23 mouse cellular contexts compared by ENCODE assay signal in genomic region chr1:74977001-74977400, GRCm38 (mm10). TPM values are rescaled to one million over a fixed set of nuclear protein-coding genes. Genes with fewer than 3 reads are reported as not detected.
A peak's percentile ranks its signal among the peaks of the same experiment; 100 is the strongest.
DNase-seq lines count a peak whose midpoint lies in the region; ATAC-seq lines count a peak whose summit lies in the region.
"Had no signal": no experiment of that assay in that cellular context is flagged by ENCODE, and none has a peak within 500 bp of the region (broad histone marks: within the 10 kb centered on the region; RNA-seq: fewer than 3 reads in every experiment).

No protein-coding gene starts in this region.

- no peaks in the 10 kb centered on the region for H3K27me3 ChIP-seq in midbrain, embryonic 10.5 days (ENCODE audit: low read depth, poor library complexity, severe bottlenecking)
- no peaks in the 10 kb centered on the region for H3K27me3 ChIP-seq in midbrain, embryonic 15.5 days (replicated peaks)
- H3K27me3 ChIP-seq: CH12.LX, Patski had no signal

- no peak overlapping the region for H3K4me3 ChIP-seq in midbrain, embryonic 10.5 days
- H3K4me3 ChIP-seq in midbrain, embryonic 15.5 days, result no peak overlapping the region

- no peaks in the 10 kb centered on the region for H3K9me3 ChIP-seq in midbrain, embryonic 10.5 days (replicated peaks)
- H3K9me3 ChIP-seq in midbrain, embryonic 15.5 days, result no peaks in the 10 kb centered on the region
- H3K9me3 ChIP-seq: G1E had no signal

- H3K9ac ChIP-seq in midbrain, embryonic 15.5 days, result no peak overlapping the region

- 81% methylated on average over 8 of the region's 8 CpGs for WGBS in midbrain, embryonic 10.5 days
- WGBS in midbrain, embryonic 15.5 days, result 83% methylated on average over 8 of the region's 8 CpGs

- ATAC-seq in midbrain, embryonic 15.5 days (replicated peaks), result no peak
- ATAC-seq: activated CD4-positive, CD25-positive, alpha-beta regulatory T cell, adult 4 months; CD4-positive, CD25-positive, alpha-beta regulatory T cell, adult 4 months; Patski had no signal

- H3K36me3 ChIP-seq in midbrain, embryonic 10.5 days, result no peaks in the 10 kb centered on the region
- no peaks in the 10 kb centered on the region for H3K36me3 ChIP-seq in midbrain, embryonic 15.5 days (replicated peaks)
- H3K36me3 ChIP-seq: G1E had no signal

- peaks cover 10% of the 10 kb centered on the region for H3K4me1 ChIP-seq in midbrain, embryonic 10.5 days
- no peaks in the 10 kb centered on the region for H3K4me1 ChIP-seq in midbrain, embryonic 15.5 days

- no peak overlapping the region for H3K4me2 ChIP-seq in midbrain, embryonic 15.5 days

- H3K27ac ChIP-seq in midbrain, embryonic 10.5 days (replicated peaks), result peak overlapping the region; percentile 9; the same call in 1 of the 2 replicates
- no peak overlapping the region for H3K27ac ChIP-seq in midbrain, embryonic 15.5 days

- peak; percentile 12 for DNase-seq in embryo, embryonic 10.5 days (ENCODE audit: low spot score)
- no peak for DNase-seq in embryo, embryonic 11 days
- no peak for DNase-seq in midbrain, embryonic 10.5 days (ENCODE audit: low spot score)
- DNase-seq in ovary, adult 18-20 months (ENCODE audit: low spot score), result peak; percentile 74
- DNase-seq in ovary, postnatal 10 days (ENCODE audit: low spot score), result no peak
- DNase-seq in ovary, postnatal 36 days (ENCODE audit: low spot score), result peak; percentile 69
- DNase-seq in ovary, postnatal 14 days (ENCODE audit: low spot score), result no peak
- DNase-seq: adrenal gland, adult 2 months; adrenal gland, adult 8-10 months; adrenal gland, postnatal 10 days; adrenal gland, postnatal 14 days; adrenal gland, postnatal 25 days; adrenal gland, postnatal 36 days; B cell, adult 2 months; cerebellum, adult 11 months; cerebellum, adult 11-12 months had no signal

RNA-seq across cellular contexts. Expression of gene Ihh, which starts 25.5 kb away (rescaled TPM):
- polyA plus RNA-seq in midbrain, embryonic 10.5 days (2016; fragmentation: Nextera tagmentation; extraction: Ambion mirVana), result 0.12 and 0.17 TPM in 2 replicates
- polyA plus RNA-seq in midbrain, embryonic 15.5 days (2015; fragmentation: Nextera tagmentation; extraction: Ambion mirVana), result 0.10 and 0.11 TPM in 2 replicates
- polyA plus RNA-seq: activated CD4-positive, CD25-positive, alpha-beta regulatory T cell, adult 4 months; CD4-positive, CD25-positive, alpha-beta regulatory T cell, adult 4 months had no signal

RNA-seq across cellular contexts. Expression of gene Cfap65, which starts 41.6 kb away (rescaled TPM):
- 0.04 and 0.07 TPM in 2 replicates for polyA plus RNA-seq in midbrain, embryonic 10.5 days (2016; fragmentation: Nextera tagmentation; extraction: Ambion mirVana)
- polyA plus RNA-seq in midbrain, embryonic 15.5 days (2015; fragmentation: Nextera tagmentation; extraction: Ambion mirVana), result 0.90 and 0.93 TPM in 2 replicates
- polyA plus RNA-seq: C2C12; CD4-positive, CD25-positive, alpha-beta regulatory T cell, adult 4 months; G1E; Patski had no signal

Comparison
In these comparisons a context has a peak if more than half of its experiments do, and no peak if none do; other contexts are left out.
1. DNase-seq: peak in embryo, embryonic 10.5 days (single experiment), ovary, adult 18-20 months (single experiment) and ovary, postnatal 36 days (single experiment); none in embryo, embryonic 11 days (single experiment), midbrain, embryonic 10.5 days (single experiment), ovary, postnatal 10 days (single experiment) and ovary, postnatal 14 days (single experiment).